Mouse (Mus musculus) ovary, adult 18-20 months (tissue): ENCODE results near the gene Taok2.
"Not testable (repeated sequence)": the region's sequence is repeated elsewhere in the genome, so short reads cannot be mapped to it uniquely, and the experiment has no call there.

Source experiments
- DNase-seq: peaks from one replicate; pipeline ENCODE4 v3.0.0; 2022; ENCODE audit warnings: low spot score, mixed read lengths

Gene Taok2

DNA sequence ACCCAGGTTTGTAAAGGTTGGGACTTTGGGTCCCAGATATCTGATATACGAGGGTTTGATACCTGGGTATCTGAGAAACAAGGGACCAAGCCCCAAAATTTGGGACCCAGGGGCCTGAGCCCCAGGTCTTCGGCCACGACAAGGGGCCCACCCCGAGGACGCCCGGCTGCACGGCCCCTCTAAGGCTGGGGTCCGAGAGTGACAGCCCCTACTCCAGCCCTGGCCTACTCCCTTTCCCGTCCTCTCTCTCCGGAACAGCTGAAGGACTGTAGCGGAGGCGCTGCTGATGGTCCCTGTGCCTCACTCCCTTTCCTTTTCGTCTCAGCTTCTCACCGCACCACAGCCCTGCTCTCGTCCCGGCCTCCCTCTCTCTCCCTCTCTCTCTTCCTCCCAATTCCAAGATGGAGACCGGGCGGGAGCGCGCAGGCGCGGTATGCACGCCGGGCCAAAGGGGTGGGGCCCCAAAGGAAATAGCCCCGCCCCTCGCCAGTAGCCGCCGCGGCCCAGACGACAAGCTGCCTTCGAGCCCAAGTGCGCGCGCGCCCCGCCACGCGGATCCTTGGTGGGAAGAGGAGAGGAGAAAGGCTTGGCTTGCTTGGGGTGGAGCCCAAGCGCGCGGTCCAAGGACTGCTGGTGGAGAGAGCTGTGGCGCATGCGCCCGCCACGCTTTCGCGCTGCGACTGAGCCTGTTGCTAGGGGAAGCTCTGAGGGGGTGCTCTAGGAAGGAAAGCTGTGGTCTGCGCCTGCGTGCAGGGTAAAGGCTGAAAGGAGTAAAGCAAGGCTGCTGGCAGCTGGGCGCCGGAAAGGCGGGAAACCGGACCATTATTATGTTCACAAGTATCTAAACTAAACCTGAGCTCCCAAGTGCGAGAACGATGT is at the start of gene Taok2:
Taok2 (minus strand) TSS at position 418 of the 879 bp plus-strand sequence.
- peak; percentile 99 for DNase-seq

DNA sequence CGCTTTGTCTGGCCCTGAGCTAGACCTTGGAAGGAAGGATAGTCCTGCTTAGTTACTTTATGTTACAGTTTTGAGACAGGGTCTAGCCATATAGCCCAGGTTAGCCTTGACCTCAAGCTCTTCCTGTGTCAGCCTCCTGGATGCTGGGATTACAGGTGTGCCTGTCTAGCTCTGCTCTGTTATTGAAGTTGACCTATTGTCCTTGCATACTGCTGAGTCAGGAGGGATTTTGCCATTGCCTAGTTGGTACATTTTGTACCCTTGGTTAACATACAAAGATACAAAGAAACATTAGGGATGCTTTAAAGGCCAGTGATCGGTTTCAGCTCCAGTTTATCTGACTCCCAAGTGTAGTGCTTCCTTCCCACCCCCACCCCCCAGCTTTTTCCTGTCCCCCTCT is 48.1 kb upstream of the Taok2 start:
- DNase-seq = no peak

DNA sequence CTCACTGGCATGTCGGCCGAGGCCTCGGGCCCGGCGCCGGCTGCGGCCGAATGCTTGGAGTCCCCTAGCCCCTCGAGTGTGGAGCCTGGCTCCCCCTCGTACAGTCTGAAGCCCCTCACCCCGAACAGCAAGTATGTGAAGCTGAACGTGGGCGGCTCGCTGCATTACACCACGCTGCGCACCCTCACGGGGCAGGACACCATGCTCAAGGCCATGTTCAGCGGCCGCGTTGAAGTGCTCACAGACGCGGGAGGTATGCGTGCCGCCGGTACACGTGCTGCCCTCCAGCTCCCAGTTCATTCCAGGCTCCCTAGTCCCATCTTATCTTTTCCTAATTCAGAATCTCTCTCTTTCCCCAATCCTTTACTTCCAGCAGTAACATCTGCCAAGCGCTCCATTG is 44.5 kb upstream of the Taok2 start:
- DNase-seq = no peak

DNA sequence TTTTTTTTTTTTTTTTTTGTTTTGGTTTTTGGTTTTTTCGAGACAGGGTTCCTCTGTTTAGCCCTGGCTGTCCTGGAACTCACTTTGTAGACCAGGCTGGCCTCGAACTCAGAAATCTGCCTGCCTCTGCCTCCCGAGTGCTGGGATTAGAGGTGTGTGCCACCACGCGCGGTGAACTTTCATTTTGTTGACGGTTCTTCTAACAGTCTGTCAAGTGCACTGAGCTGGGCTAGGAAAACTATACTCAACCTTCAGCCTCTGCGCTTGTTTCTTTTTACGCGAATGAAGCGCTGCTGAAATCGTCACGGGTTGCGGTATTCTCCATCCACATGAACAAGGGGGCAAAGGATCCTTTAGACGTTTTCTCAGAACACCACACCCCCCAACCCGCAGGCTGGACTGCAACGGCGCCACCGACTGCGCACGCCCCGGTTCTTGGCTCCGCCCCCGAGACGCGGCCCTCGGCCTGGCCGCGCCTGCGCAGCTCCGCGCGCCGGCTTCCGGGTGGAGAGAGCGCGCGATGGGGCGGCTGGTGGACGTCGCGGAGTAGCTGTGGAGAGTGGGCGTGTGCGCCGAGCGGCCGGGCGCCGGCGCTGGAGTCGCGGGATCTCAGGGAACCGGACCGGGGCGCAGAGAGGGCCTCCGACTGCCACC is 44.0 kb upstream of the Taok2 start, which contains the start of gene Kctd13:
Kctd13 (plus strand) TSS at position 496 of the 654 bp plus-strand sequence.
- peak; percentile 89 for DNase-seq

DNA sequence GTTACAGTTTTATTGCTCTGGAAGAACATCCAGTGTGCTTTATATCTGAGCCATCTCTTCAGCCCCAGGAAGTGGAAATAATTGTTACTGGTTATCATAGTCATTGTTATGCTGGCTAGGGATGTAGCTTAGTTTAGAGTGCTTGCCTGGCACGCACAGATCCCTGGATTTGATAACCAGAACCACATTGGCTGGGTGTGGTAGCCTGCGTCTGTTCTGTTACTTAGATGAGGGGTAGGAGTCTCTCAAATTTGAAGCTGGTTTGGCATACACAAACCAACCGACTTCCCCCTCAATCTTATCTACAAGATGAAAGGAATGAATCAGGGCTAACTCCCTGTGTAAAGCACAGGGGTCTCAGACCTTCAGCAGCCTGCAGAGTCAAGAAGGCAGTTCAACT is 41.8 kb upstream of the Taok2 start:
- DNase-seq = no peak

DNA sequence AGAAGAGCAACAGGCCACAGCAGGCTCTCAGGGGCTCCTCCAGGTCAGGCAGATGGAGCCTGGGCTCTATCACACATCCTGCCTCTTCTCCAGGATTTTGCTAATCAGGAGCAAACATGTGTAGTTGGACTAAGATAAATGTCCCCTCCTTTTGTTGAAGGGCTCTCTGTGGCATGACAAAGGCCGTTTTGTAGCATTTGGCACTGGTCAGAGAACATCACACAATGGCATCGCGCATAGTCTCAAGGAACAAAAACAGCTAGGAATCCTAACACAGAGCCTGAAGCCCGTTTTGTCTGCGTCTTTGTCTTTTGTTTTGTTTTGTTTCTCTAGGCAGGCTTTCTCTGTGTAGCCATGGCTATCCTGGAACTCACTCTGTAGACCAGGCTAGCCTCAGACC is 39.5 kb upstream of the Taok2 start:
- no peak for DNase-seq

DNA sequence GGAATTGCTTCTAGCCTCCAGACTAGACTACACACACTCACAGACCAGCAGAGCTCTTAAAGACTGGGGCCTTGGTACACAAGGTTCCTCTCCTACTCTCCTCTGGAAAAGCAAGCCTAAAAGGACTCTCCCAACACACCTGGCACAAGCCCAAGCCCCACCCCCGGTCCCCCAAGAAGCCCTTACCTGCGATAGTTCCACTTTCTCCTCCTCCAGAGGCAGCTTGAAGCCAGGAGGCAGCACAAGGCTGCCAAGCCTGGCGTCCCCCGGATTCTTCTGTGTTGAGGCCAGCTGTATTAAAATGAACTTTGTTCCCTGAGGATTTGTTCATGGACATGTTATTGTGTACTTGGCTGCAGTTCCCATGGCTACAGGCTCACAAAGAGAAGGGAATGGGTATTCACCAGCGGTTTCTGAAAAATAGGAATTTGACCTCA is 38.1 kb upstream of the Taok2 start, which contains the start of gene Tmem219:
Tmem219 (minus strand) TSS at position 294 of the 437 bp plus-strand sequence.
- DNase-seq = peak; percentile 39

DNA sequence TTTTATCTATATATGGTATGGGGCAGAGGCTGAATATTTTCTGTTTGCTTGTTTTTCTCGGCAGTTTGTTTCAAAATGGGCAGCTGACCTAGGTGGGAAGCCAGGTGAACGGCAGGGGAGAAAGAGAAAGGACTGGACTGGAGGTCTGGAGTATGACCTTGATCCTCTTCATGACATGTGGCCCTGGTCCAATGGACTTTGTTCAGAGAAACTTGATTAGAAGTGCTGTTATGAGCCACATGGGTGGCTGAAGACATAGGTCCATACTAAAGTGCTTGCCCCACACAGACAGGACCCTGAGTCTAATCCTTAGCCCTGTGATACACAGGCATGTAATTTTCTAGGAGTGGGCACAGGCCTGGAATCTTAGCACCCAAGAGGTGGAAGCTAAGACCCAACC is 37.1 kb upstream of the Taok2 start:
- DNase-seq = no peak

DNA sequence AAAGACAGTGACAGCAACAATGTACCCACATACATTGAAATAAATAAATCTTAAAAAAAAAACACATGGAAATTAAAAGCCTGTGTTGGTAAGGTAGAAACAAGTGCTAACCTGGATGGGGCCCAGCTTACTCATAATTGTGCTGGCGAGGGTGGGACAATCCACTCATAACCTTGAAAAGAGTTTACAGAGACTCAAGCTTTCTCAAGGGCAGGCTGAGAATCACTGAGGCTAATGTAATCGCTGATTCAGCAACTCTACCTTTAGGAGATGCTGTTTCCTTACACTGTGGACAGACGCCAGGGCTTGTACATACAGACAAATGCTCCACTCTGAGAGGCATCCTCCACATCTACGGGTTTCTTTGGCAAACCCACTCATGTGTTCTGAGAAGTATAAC is 35.5 kb upstream of the Taok2 start:
- no peak for DNase-seq

DNA sequence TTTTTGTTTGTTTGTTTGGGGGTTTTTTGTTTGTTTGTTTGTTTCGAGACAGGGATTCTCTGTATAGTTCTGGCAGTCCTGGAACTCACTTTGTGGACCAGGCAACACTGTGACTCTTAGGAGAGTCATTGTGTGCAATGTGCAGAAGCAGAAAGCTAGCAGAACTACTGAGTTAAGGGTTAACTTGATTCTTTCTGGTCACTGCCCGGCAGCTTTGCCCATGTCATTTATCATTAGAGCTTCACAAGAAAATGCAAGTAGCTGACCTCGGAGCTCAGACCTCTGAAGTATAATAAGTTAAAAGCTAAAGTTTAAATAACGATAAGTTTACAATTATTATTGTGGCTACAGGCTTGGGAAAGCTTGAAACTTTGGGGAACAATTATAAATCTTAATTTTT is 33.9 kb upstream of the Taok2 start:
- not testable (repeated sequence) for DNase-seq

DNA sequence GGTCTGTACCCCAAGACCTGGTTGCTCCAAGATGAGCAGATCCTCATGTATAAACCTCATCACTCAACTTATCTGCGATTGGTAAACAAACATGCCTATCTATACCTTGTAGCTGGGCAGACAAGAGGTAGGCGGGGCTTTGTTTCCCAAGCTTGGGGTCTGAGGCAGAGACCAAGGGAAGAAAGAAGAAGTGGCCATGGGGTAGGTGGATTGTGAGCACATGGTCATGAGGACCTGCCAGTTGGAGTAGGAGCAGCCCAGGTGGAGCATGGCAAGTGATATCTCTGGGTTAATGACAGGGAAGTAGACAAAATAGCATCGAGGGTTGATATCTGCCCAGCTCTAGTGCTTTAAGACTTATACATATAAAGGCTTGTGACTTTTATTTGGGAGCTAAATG is 30.3 kb upstream of the Taok2 start:
- no peak for DNase-seq

DNA sequence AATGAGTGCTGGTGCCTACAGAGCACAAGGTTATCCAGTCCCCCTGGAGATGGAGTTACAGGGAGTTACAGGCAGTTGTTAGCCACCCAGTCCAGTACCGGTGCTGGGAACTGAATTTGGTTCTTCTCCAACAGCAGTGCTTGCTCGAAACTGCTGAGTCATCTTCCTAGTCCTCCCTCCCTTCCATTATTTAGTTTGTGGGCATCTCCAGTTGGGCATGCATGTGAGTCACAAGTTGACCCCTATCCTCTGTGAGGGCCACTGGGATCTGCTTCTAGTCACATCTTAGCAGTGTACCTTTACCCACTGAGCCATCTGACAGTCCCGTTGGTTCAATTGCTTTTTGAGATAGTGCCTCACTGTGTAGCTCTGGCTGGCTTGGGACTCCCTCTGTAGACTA is 21.1 kb upstream of the Taok2 start:
- no peak for DNase-seq

DNA sequence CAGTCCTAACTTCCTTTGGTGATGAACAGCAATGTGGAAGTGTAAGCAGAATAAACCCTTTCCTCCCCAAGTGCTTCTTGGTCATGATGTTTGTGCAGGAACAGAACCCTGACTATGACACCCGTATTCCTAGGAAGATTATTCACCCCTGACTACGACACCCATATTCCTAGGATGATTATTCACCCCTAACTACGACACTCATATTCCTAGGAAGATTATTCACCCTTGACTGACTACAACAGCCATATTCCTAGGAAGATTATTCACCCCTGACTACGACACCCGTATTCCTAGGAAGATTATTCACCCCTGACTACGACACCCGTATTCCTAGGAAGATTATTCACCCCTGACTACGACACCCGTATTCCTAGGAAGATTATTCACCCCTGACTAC is 15.3 kb upstream of the Taok2 start:
- not testable (repeated sequence) for DNase-seq

DNA sequence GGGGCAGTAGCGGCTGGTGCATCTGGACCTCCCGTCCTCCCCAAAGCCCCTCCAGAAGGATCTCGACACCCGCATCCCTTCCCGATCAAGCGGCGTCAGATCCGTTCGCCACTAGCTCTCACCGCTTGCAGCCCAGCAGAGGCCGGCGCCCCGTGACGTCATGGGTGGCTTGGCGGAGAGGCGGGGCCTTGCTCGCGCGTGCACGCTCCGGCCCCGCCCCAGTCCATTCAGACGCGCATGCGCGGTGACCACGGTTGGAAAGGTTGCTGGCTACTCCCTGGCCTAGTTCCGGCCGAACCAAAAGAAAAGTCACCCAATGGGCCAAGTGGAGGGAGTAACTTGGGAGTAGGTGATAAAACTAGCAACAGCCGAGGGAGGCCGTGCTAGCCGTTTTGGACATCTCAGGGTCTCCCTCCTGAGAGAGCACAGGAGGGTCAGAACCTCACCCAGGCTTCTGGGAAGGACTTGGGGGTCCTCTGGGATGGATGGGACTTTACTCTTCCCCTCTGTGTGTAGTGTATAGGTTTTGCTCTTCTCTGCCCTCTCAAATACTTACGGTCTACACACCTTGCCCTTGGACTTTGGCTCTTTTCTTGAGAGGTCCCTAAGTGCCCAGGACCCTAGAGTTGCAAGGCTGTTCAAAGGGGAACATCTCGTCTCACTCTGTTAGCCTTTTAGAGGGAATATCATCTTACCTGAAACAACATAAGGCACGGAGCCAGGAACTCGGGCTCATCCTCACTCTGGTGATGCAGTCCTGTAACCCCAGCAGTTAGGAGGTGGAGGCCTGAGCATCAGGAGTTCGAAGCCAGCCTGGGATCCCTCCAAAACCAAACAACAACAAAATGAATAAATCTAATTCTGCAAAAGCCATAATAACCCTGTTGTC is 13.8 kb upstream of the Taok2 start:
- peak; percentile 92 for DNase-seq

DNA sequence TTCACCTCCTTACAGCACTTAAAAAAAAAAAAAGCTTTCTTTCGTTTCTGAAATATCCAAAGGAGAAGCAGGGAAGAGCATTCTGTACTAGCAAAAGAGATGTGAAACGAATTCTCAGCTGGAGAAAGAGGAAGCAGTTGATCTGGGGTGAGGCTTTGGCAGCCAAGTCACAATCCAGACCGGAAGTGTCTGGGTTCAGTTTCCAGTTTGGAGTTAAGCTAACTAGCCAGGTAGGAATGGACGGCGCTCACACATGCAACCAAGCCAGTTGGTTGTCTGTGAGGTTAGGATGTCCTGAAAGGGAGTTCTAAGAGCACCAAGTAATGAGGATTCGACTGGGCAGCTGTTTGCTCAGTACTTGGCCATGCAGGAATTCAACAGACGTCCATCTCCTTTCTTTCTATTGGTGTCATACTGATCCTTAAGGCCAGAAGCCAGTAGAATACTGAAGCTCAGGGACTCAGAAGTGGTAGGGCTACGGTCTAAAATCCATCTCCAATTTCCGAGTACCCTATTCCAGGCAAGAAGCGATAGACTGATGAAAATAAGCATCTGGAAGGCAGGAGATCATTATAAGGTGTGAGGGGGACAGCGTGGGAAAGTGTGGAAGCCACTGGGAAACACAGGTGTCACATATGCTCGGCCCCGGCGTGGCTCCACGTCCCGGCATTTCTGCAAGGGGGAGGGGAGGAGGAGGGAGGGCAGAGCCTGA is 13.0 kb upstream of the Taok2 start:
- no peak for DNase-seq

DNA sequence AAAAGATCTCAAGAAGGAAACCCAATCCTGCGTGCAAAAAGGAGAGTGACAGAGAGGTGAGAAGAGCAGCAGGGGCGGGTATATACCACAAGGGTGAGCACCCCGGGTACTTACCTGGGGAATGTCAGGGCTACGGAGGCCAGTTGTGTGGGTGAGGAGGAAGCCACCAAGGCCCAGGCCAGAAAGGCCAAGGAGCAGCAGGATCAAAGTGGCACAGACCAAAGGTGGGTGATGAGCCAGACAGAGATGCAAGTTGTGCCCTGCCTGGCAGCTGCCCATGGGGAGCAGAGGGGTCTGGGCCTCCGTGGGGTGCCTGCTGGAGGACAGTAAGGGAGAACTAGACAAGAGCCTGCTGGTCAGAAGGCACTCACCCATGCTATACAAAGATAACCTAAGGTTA is 12.4 kb upstream of the Taok2 start:
- no peak for DNase-seq

DNA sequence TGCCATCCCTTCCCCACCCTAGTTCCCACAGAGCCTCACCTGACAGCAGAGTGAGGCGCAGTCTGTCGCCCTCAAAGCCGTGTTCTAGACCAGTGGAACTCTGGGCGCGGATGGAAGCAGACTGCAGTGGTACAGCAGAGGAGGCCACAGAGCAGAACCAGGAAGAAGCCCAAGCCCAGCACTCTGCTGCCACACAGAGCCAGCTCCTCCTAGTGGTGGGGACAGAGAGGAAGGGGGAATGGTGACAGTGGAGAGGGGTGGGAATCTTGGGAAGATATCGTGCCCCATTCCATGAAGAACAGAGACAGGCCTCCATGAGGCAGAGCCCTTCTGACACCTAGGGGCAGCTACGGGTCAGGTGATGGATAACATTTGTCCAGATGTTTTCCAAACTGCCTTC is 4.3 kb upstream of the Taok2 start:
- no peak for DNase-seq

DNA sequence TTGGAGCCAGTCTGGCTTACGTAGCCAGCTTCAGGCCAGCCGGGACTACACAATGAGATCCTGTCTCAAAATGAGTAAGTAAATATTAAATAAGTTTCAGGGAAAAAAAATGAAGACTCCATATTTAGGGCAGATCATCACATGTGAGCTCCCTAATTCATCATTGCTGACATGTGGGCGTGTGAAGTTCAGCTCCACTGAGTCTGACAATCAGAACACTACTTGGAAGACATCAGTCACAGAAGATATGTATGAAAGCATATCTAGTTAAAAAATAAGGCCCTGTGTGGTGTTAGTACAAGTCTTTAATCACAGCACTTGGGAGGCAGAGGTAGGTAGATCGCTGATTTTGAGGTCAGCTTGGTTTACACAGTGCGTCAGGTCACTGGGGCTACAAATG is 2.8 kb upstream of the Taok2 start:
- no peak for DNase-seq

DNA sequence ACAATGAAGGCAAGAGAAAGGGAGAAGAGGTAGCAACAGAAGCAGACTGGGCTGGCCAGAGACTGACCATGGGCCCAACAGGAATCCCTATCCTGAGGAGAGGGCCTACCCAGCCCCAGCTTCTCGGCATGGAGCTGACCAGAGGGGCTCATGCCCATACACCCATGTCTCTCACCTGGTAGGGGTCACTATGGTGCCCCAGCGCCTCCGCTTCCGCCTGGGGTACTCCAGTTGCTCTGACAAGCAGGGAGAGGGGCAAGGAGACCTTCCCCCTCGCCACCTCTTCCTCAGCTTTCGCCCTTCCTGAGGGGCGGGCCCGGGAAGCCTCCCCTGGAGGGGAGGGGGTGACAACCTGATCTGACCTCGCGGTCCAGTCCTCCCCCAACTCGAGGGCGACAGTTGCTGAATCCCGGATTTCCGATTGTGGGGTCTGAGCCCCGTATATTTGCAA is 747 bp downstream of the Taok2 start:
- no peak for DNase-seq

DNA sequence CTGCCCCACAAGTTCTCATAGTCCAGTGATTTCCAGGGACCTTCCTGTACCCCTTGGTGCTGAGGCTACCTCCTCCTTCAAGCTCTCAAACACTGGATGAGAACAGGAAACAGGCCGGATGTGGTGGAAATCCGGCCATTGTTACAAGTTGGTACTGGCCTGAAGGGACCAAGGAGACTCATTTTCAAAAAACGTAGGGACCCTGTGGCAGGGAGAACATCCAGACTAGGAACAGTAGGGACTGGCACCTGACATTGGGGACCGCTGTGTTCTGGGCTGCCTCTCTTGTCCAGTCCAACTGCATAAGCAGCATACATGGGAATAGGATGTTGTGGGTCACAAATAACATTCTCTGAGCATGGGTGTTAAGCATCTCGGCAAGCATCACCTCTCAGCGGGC is 3.5 kb downstream of the Taok2 start:
- DNase-seq = no peak

DNA sequence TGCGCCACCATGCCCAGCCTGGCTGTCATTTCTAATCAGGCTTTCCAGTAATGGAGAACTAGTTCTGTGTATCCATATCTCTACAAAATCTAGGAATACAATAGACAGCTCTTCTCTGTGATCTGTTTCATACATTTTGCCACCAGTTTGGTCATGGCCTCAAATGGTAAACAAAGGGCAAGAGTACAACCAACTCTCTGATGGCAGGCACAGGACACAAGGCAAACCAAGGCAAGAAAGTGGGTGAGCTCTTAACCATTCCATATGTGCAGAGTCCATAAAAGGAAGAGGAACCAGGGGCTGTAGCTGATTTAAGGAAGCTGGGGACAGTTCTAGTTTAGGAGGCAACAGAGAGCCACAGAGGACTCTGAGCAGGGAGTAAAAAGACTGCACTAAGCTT is 7.3 kb downstream of the Taok2 start:
- no peak for DNase-seq

DNA sequence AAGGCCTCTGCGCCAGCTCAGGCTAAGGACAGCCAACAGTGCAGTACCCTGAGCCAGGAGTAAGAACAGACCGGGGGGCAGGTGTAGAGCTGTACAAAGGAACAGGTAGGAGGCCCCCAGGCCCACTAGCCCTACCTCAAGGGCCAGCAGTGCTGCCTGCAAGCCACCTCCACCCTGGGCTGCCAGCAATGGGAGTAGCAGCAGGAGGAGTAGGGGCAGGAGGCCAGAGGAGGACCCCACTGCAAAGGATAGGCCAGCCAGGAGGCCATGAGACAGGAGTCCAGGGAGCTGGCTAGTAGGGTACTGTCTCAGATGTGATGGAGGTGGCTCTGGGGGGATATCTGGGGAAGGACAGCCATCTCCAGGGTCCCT is 14.0 kb downstream of the Taok2 start:
- no peak for DNase-seq
